Mouse (Mus musculus) adrenal gland, postnatal 4 days (tissue): Measurements from ENCODE around the gene Lrp11. TPM values are rescaled to one million over a fixed set of nuclear protein-coding genes. Genes with fewer than 3 reads are reported as not detected.

Experiments
- total RNA-seq, 2 experiments: library from RNA; stranded (reverse); gene quantifications; 2 replicates each; pipeline ENCODE4 v1.2.3; 2021

Gene Lrp11
- total RNA-seq, 2 experiments from 2014 or later: 20.9 to 23.9 TPM

Other genes starting within 250 kb of the Lrp11 start
- 10 to 100 TPM; 32.2 to 32.9 TPM for gene Ulbp1, start 116.2 kb upstream of the Lrp11 start, total RNA-seq
- gene Nup43, start 77.7 kb downstream of the Lrp11 start, total RNA-seq: 10 to 100 TPM; 16.2 to 16.3 TPM
- gene Pcmt1, start 91.3 kb downstream of the Lrp11 start, total RNA-seq: 10 to 100 TPM; 84.7 to 89.2 TPM
- gene Lats1, start 91.4 kb downstream of the Lrp11 start, total RNA-seq: 10 to 100 TPM; 63.5 to 65.9 TPM
- 10 to 100 TPM; 34.0 to 39.2 TPM for gene Katna1, start 136.2 kb downstream of the Lrp11 start, total RNA-seq
- 100 to 1,000 TPM; 148 to 160 TPM for gene Ginm1, start 203.0 kb downstream of the Lrp11 start, total RNA-seq
- 10 to 100 TPM; 32.1 TPM for gene Ppil4, start 203.1 kb downstream of the Lrp11 start, total RNA-seq
- gene Zc3h12d, start 242.7 kb downstream of the Lrp11 start, total RNA-seq: under 1 TPM; 0.25 to 0.42 TPM